Mouse (Mus musculus) neural tube, embryonic 10.5 days (tissue): ENCODE measurements around the gene Nedd4.

Source experiments
- DNase-seq: peaks from one replicate; pipeline ENCODE4 v3.0.0-alpha.2; 2017; ENCODE audit warnings: low spot score; ENCODE audit errors: extremely low spot score

Gene Nedd4

GRCm38 (mm10) chr9:72677659-72678058 lies 15.5 kb downstream of the Nedd4 start:
- DNase-seq: no peak

GRCm38 (mm10) chr9:72678771-72679170 lies 16.6 kb downstream of the Nedd4 start:
- DNase-seq: no peak

GRCm38 (mm10) chr9:72681652-72682228 lies 19.6 kb downstream of the Nedd4 start:
- DNase-seq: no peak

GRCm38 (mm10) chr9:72683268-72683667 lies 21.1 kb downstream of the Nedd4 start:
- no peak for DNase-seq

GRCm38 (mm10) chr9:72685231-72685630 lies 23.1 kb downstream of the Nedd4 start:
- DNase-seq: no peak

- no peak for DNase-seq
These were observed 24.4 kb downstream of the Nedd4 start for GRCm38 (mm10) chr9:72686506-72686905.

- no peak for DNase-seq
These were observed 27.4 kb downstream of the Nedd4 start for GRCm38 (mm10) chr9:72689522-72689921.

- DNase-seq: no peak
These were observed 28.7 kb downstream of the Nedd4 start for GRCm38 (mm10) chr9:72690811-72691210.

- no peak for DNase-seq
These were observed 29.8 kb downstream of the Nedd4 start for GRCm38 (mm10) chr9:72691942-72692341.

GRCm38 (mm10) chr9:72693081-72693696 lies 31.0 kb downstream of the Nedd4 start:
- no peak for DNase-seq

- no peak for DNase-seq
These were observed 31.7 kb downstream of the Nedd4 start for GRCm38 (mm10) chr9:72693861-72694260.

- no peak for DNase-seq
These were observed 34.4 kb downstream of the Nedd4 start for GRCm38 (mm10) chr9:72696508-72696907.

- DNase-seq: no peak
These were observed 35.6 kb downstream of the Nedd4 start for GRCm38 (mm10) chr9:72697779-72698178.

- no peak for DNase-seq
These were observed 37.6 kb downstream of the Nedd4 start for GRCm38 (mm10) chr9:72699702-72700101.

GRCm38 (mm10) chr9:72701441-72701840 lies 39.3 kb downstream of the Nedd4 start:
- DNase-seq: no peak

GRCm38 (mm10) chr9:72702075-72702474 lies 39.9 kb downstream of the Nedd4 start:
- no peak for DNase-seq

GRCm38 (mm10) chr9:72703142-72703541 lies 41.0 kb downstream of the Nedd4 start:
- DNase-seq: no peak

GRCm38 (mm10) chr9:72703754-72704153 lies 41.6 kb downstream of the Nedd4 start:
- DNase-seq: no peak

- DNase-seq: no peak
These were observed 43.1 kb downstream of the Nedd4 start for GRCm38 (mm10) chr9:72705270-72705669.

- no peak for DNase-seq
These were observed 45.9 kb downstream of the Nedd4 start for GRCm38 (mm10) chr9:72707999-72708398.

- DNase-seq: no peak
These were observed 46.5 kb downstream of the Nedd4 start for GRCm38 (mm10) chr9:72708690-72709089.

- DNase-seq: no peak
These were observed 47.9 kb downstream of the Nedd4 start for GRCm38 (mm10) chr9:72710060-72710459.

GRCm38 (mm10) chr9:72714945-72715344 lies 52.8 kb downstream of the Nedd4 start:
- no peak for DNase-seq
